Mouse (Mus musculus): ENCODE measurements around the gene Ehmt1. TPM values are rescaled to one million over a fixed set of nuclear protein-coding genes. Genes with fewer than 3 reads are reported as not detected.

Ehmt1 gene
- total RNA-seq, 2 experiments from 2014 or later, result 47.5 to 48.5 TPM

Small RNA genes lying within 50 kb of the gene (microRNA-seq; reads per million reads assigned to microRNA genes)
- 0 reads per million in 2 experiments for gene Gm22875

Other genes with a start within 250 kb of the Ehmt1 start
- gene Cacna1b, start 156.5 kb downstream of the Ehmt1 start, total RNA-seq (2021), result under 1 TPM; 0.27 to 0.29 TPM
- gene Arrdc1, start 15.6 kb upstream of the Ehmt1 start, total RNA-seq (2021), result 10 to 100 TPM; 10.0 to 10.2 TPM
- 10 to 100 TPM; 14.1 to 18.3 TPM for gene Zmynd19, start 30.2 kb upstream of the Ehmt1 start, total RNA-seq (2021)
- gene Dph7, start 42.8 kb upstream of the Ehmt1 start, total RNA-seq (2021), result 1 to 10 TPM; 4.6 to 5.2 TPM
- 10 to 100 TPM; 86.2 to 90.2 TPM for gene Mrpl41, start 55.5 kb upstream of the Ehmt1 start, total RNA-seq (2021)
- gene Pnpla7, start 56.4 kb upstream of the Ehmt1 start, total RNA-seq (2021), result 10 to 100 TPM; 18.5 to 23.9 TPM
- 10 to 100 TPM; 33.6 to 35.4 TPM for gene Nsmf, start 134.7 kb upstream of the Ehmt1 start, total RNA-seq (2021)
- not detected for gene Entpd8, start 160.7 kb upstream of the Ehmt1 start, total RNA-seq (2021)
- not detected for gene Noxa1, start 175.5 kb upstream of the Ehmt1 start, total RNA-seq (2021)